Mouse (Mus musculus) inflammation-experienced regulatory T-cells (primary cell): ENCODE results near the gene Snx30. TPM values are rescaled to one million over a fixed set of nuclear protein-coding genes. Genes with fewer than 3 reads are reported as not detected.

Source experiments
- polyA plus RNA-seq, 2 experiments: library from polyadenylated mRNA; unstranded; fragments of 100-300 nt; shearing (Covaris generic); gene quantifications; one replicate each; pipeline ENCODE4 v1.2.1; 2017

Gene Snx30
- polyA plus RNA-seq = 10 to 100 TPM; 10.1 to 12.9 TPM

DNA sequence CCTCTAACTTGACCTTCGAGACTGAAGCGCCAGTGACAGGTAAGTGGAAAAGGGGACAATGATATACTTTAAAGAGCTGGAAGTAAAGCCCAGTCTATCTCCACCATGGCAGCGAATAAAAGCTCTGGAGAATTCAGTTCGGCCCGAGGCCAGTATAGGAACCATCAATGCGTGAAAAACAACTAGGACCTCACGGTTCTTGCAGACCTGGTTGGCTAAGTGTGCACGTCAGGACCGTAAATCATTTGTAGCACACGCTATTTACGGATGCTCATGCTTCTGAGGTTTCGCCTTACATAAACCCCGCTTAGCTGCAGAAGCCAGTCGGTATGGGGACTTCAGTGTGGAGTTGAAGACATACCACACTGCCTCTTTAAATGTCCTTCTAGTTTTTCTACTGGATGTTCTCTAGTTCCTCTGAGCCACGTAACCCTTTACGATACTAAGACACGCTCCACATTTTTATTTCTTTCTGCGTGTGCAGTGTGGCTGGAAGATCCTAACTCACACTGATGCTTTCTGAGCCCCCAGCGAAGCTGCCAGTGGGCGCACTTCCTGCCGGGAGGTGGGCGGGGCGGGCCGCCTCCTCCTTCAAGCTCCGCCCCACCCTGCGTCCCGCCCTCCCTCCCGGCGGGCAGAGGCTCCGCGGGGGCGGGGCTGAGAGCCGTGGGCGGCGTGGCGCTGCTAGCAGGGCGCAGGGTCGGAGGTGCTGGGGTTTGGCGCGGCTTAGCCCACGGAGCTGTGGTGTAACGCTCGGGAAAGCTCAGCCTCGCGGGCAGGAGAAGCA is at the start of gene Snx30:
Snx30 (plus strand) TSS at position 660 of the 787 bp plus-strand sequence.

DNA sequence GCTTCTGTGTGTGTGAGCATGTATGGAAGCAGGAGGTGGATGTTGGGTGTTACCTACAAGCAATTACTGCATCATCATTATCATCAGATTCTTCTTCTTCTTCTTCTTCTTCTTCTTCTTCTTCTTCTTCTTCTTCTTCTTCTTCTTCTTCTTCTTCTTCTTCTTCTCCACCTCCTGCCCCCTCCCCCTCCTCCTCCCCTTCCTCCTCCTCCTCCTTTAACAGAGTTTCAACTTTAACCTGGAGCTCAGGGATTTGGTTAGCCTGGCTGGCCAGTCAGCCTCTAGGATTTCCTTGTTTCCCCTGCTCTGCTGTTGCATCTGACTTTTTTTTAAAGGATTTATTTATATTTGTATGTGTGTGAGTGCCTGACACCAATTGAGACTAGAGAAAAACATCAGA is 4.2 kb upstream of the Snx30 start, which contains the start of gene Inip:
Inip (minus strand) TSS at position 101 of the 400 bp plus-strand sequence.

DNA sequence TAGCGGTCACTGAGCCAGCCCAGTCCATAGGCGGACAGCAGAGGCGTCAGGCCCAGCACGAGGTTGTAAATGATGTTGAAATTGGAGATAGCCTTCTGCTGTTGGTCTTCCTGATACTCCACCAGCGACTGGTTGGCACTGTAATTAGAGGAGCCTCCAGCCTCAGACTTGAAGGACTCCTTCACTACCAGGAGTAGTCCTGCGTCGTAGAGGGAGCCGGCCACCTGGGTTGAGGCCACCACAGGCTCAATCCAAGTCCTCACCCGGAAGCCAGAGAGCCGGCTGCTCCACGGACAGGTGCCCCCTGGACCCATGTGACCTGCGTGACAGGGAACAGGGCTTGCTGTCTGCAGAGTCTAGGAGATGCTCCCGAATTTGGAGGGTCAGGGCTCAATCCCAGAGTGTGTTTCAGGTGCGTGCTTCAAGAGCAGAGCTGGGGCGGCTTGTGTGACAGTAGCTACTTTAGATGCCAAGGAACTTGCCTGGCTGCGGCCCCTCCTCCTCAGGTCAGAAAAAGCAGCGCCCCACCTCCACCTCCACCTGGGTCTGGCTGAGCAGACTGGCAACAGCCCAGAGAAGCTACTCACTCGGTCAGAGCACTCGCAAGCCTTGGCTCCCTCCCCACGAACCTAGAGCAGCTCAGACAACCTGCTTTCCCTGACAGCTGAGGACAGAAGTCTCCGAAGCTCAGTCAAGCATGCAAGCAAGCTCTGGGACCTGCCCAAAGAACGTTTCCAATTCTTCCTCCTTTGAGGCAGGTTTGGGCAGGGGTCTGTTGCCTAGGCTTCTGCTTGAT is 109.2 kb downstream of the Snx30 start, which contains the start of gene Slc46a2:
Slc46a2 (minus strand) TSS at position 449 of the 796 bp plus-strand sequence.

Other genes starting within 250 kb of the Snx30 start
- 10 to 100 TPM; 30.0 to 36.4 TPM for gene Hsdl2, start 224.3 kb upstream of the Snx30 start, polyA plus RNA-seq
- 10 to 100 TPM in 1 of 2 experiments, 1 to 10 TPM in 1; 9.0 to 30.2 TPM for gene E130308A19Rik, start 179.6 kb upstream of the Snx30 start, polyA plus RNA-seq
- 10 to 100 TPM; 55.6 to 83.6 TPM for gene Inip, start 4.3 kb upstream of the Snx30 start, polyA plus RNA-seq
- under 1 TPM; 0.18 to 0.51 TPM for gene Slc46a2, start 109.2 kb downstream of the Snx30 start, polyA plus RNA-seq
- gene Mup4, start 154.9 kb downstream of the Snx30 start, polyA plus RNA-seq = not detected
- gene Mup6, start 158.5 kb downstream of the Snx30 start, polyA plus RNA-seq = not detected